Mouse (Mus musculus): Measurements from ENCODE around the gene Atg10. TPM values are rescaled to one million over a fixed set of nuclear protein-coding genes. Genes with fewer than 3 reads are reported as not detected.

Gene Atg10
- total RNA-seq, 2 experiments from 2014 or later: 24.1 to 25.1 TPM

- intact Hi-C loops (cut with DNase I): no loop called here
- DNase-seq (ENCODE audit: low spot score): no peak
Observed at GRCm38 (mm10) chr13:91154622-91155021, 69.1 kb downstream of the Atg10 start.

GRCm38 (mm10) chr13:91136337-91136736, 87.4 kb downstream of the Atg10 start:
- intact Hi-C loops (cut with DNase I): no loop called here
- DNase-seq (ENCODE audit: low spot score): no peak

DNA sequence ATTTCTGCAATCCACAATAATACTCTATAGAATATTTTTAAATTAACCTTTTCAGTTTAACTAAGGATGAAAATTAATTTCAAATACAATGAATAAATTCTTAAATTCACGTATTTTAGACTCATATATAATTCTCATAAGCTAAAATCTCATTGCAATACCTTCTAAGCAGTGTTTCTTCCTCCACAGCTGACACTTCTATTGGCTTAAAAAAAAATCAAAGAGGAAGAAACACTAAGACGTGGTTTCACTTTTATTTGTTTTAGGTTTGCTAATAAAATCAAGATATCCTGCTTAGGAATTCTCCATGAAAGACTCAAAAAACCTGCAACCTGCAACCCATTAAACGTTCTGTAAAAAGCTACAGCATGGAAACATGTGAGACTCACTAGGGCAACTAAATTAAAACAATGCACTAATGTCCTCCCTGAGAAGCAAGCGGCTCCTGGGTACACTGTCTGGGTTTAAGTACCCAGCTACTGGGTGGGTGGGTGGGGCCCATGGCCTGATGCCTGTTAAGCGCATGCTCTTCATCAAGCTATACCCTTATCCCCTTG, 90.4 kb downstream of the Atg10 start:
- no peak for DNase-seq (ENCODE audit: low spot score)
- intact Hi-C loops (cut with DNase I): no loop called here

GRCm38 (mm10) chr13:91129071-91129470, 94.7 kb downstream of the Atg10 start:
- no peak for DNase-seq (ENCODE audit: low spot score)
- intact Hi-C loops (cut with DNase I): no loop called here

DNA sequence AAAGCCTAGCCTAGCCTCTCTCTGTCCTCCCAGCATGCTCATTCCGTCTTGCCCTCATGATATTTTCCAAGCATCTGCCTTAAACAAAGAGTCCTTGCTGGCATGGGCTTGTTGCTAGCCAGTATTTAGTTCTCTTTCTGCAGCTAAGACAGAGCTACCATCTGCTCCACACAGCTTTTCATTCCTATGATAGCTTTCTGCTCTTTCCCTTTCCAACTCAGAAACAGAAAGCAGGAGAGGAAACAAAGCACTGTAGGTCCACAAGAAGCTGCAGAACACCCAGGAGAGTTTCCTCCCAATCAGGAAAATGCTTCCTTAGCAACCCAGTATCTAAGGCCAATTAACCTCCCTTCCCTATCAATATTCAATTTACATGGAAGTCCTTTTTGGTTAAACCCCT, 95.2 kb downstream of the Atg10 start:
- intact Hi-C loops (cut with DNase I): no loop called here
- DNase-seq (ENCODE audit: low spot score): no peak

DNA sequence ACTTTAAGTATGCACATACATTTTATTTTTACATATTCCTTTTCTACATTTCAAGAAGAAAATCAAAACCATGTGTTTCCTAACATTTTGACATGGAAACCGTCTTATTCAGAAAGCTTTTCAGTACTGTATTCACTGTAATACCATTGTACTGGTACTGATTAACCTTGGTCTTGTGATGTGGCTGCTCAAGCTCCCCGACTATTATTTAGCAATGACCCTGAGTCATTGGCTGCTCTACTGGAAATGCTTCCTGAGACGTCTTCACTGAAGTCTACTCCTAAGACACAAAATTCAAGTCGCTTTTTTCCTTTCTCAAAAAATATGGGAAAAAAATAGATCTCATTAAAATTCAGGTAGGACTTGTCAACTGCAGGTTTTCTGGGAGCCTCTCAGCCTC, 105.6 kb downstream of the Atg10 start:
- intact Hi-C loops (cut with DNase I): no loop called here
- DNase-seq (ENCODE audit: low spot score): no peak

DNA sequence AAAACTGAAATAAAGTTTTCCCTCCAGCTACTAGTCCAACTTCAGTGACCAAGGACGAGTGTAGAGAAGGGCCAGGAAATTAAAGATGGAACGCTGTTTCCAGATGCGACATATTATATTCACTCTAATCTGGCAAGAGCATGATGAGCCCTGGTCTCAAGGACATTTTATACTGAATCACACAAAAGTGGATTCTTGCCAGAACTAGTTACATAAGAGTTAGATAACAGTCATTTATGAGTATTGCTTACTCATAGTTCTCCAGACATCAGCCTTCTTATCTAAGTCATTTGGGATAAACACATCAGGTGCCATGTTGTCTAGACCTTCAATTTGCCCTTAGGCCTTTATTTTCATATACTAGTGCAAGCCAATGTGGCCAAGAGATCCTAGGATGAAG, 108.9 kb downstream of the Atg10 start:
- intact Hi-C loops (cut with DNase I): no loop called here

GRCm38 (mm10) chr13:91107308-91107946, 116.3 kb downstream of the Atg10 start:
- DNase-seq (ENCODE audit: low spot score): no peak
- intact Hi-C loops (cut with DNase I): no loop called here

More for the DNA sequence above, 108.9 kb downstream of the Atg10 start:
- no peak for DNase-seq (ENCODE audit: low spot score)

GRCm38 (mm10) chr13:91102238-91102637, 121.5 kb downstream of the Atg10 start:
- no peak for DNase-seq (ENCODE audit: low spot score)
- intact Hi-C loops (cut with DNase I): no loop called here

DNA sequence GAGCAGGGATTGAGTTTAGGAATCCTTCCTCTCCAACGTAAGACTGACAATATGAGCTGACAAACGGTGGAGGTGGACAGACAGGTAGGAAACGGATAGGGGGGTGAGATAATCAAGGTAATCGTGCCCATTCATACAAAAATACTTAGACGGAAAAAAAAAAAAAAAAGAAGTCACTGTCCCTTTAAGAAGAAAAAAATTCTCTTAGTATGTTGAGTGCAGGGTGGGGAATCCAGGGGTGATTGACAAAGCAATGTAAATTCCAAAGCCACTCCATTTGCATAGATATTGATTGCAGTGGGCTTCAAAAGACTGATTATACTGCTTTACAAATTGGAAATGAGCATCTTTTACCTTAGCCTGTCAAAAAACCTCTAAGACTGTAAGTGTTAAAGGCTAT, 123.4 kb downstream of the Atg10 start:
- intact Hi-C loops (cut with DNase I): no loop called here
- no peak for DNase-seq (ENCODE audit: low spot score)

DNA sequence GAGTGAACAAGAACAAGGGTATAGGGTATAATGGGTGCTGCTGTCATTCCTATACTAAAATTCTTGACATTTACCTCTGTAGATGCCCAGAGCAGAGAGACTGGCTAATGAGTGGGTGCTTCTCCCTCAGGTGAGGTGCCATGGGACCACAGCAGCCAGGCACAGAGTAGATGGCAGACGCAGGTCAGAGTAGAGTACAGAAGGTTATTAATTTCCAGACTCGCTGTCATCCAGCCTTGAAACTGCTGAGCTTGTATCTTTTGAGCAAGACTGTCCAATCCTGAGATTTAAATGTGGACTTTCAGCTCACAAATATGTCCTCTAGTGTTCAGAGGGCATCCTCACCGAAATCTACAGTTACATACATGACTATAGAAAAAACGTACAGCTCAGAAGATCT, 128.9 kb downstream of the Atg10 start:
- intact Hi-C loops (cut with DNase I): loop anchor here (5.0 kb wide), 2 partner anchors 128 to 163 kb away; no protein-coding TSS in a partner anchor
- no peak for DNase-seq (ENCODE audit: low spot score)

- no peak for DNase-seq (ENCODE audit: low spot score)
- intact Hi-C loops (cut with DNase I): loop anchor here (5.0 kb wide), 1 partner anchor 162 kb away; no protein-coding TSS in a partner anchor
Observed at GRCm38 (mm10) chr13:91094196-91094595, 129.6 kb downstream of the Atg10 start.

DNA sequence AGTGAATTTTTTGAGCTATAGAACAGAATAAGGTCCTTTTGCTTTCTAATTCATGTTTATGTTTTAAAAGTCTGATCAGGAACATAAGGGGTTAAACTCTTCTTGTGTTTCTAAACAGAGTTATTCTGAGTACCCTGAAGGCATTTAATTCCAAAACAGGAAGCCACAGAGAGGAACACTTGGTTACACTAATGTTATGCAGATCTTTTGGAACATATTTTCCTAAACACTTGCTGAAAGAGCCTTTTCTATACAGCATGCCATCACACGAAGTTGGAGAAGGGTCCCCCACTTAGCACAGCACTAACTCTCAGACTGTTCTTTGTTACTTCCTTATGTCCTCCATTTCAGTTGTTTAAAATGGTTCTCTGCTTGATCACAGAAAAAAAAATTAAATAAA, 130.2 kb downstream of the Atg10 start:
- intact Hi-C loops (cut with DNase I): loop anchor here (5.0 kb wide), 1 partner anchor 161 kb away; no protein-coding TSS in a partner anchor
- no peak for DNase-seq (ENCODE audit: low spot score)

- intact Hi-C loops (cut with DNase I): loop anchor here (5.0 kb wide), 1 partner anchor 161 kb away; no protein-coding TSS in a partner anchor
Observed at GRCm38 (mm10) chr13:91093162-91093561, 130.6 kb downstream of the Atg10 start.

DNA sequence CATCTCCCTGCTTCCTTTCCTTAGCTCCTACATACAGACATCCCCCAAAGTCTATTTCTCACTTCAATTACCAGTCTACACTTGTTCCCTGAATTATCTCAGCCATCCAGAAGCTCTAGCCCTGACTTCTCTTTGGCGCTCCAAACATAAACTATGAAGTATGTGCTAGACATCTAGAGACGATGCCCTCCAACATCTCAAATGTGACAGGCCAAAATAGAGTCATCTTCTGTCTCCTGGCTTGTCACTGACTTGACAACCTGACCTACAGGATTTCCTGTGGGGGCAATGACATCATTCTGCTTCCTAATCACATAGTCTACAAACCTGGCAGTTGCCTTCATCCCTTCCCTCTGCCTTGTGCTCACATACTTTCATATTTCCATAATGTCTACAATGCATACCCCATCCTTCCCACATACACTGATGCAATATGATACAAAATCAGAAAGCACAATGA, 132.0 kb downstream of the Atg10 start:
- intact Hi-C loops (cut with DNase I): loop anchor here (5.0 kb wide), 1 partner anchor 159 kb away; no protein-coding TSS in a partner anchor

More at GRCm38 (mm10) chr13:91093162-91093561, 130.6 kb downstream of the Atg10 start:
- DNase-seq (ENCODE audit: low spot score): no peak

DNA sequence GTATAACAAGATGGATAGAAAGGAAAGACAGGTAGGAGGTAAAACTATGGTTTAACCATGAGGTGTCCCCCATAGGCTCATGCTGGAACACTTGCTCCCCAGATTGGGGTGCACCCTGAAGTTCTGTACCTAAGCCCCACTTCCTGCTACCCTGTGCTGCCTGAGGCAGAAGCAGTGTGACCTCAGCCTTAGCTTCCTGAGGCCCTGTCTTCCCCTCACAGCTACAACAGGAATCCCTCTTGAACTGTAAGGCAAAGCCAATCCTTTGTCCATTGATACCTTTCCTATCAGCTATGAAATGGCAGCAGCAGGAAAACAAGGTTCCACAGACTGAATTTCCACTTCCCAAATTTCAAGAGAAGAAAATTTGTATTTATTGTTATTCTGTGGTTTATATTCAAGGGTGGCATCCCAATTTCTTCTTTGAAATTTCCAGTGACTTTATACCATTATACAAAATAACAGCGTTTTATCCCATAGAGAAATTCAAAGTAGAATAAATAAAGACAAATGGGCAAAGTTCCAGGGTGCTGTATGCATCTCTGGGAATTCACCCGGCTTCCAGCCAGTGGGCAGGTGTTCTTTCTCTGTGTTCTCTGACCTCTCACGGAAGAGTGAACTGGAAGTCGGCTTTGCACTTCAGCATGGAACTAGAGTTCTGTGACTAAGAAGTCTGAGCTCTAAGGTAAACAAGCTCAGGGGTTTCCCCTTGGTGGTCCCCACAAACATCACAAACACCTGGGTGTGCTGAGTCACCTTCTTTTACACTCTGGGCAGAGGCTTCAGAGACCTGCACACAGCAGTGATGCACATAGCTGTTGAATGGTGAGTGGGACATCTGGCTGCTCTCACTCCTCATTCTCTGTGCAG, 132.7 kb downstream of the Atg10 start:
- no peak for DNase-seq (ENCODE audit: low spot score)
- intact Hi-C loops (cut with DNase I): loop anchor here (5.0 kb wide), 1 partner anchor 159 kb away; no protein-coding TSS in a partner anchor

More for the DNA sequence above, 132.0 kb downstream of the Atg10 start:
- no peak for DNase-seq (ENCODE audit: low spot score)

GRCm38 (mm10) chr13:91086361-91086900, 137.3 kb downstream of the Atg10 start:
- intact Hi-C loops (cut with DNase I): no loop called here
- no peak for DNase-seq (ENCODE audit: low spot score)

DNA sequence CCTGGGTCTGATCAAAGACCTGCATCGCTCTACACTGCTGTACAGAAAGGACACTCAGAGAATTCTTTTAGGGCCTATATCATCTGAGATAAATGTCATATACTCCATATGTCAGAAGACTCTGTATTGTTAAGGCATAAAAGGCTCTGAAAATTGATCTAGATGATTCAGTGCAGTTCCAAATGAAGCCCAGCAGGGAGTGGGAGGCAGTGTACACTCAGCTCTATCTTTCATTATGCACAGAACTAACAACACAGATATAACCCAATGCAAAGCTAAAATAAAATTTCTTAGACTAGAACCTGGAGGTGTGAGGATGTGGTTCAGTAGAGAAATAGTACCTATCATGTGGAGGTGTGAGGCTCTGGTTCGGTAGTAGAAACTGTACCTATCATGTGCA, 151.4 kb downstream of the Atg10 start:
- intact Hi-C loops (cut with DNase I): no loop called here

DNA sequence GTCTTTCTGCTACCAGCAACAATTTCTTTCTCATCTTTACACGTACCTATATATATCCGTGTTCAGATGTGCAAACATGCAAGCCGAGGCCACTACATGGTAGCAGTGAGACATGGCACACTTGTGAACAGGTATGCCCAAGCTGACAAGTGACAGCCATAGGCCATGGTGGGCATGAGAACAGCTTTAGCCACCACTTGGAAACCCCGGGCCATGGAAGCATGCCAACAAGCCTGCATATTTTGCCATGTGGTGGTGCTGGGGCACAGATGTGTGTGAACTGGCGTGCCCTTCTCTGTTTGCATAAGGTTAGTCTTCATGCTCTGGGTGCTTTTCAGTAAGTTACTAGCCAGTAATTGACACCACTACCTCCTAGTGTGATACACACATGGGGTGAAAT, 162.9 kb downstream of the Atg10 start:
- no peak for DNase-seq (ENCODE audit: low spot score)
- intact Hi-C loops (cut with DNase I): no loop called here

More for the DNA sequence above, 151.4 kb downstream of the Atg10 start:
- no peak for DNase-seq (ENCODE audit: low spot score)

- no peak for DNase-seq (ENCODE audit: low spot score)
- intact Hi-C loops (cut with DNase I): no loop called here
Observed at GRCm38 (mm10) chr13:91048171-91048570, 175.6 kb downstream of the Atg10 start.

Data from heart, postnatal 25 days (tissue).